Mouse (Mus musculus): ENCODE measurements around the gene Gnaz.
"Not testable (repeated sequence)": the region's sequence is repeated elsewhere in the genome, so short reads cannot be mapped to it uniquely, and the experiment has no call there.

Gnaz gene

GRCm38 (mm10) chr10:75021138-75021537 lies 54.2 kb downstream of the Gnaz start:
- peak; percentile 59; the same call in 1 of the 2 replicates for ATAC-seq (ENCODE audit: insufficient number of reproducible peaks, low FRiP score, low TSS enrichment)

GRCm38 (mm10) chr10:75026491-75026890 lies 59.5 kb downstream of the Gnaz start:
- ATAC-seq (ENCODE audit: insufficient number of reproducible peaks, low FRiP score, low TSS enrichment) = no peak

GRCm38 (mm10) chr10:75028743-75029142 lies 61.8 kb downstream of the Gnaz start:
- ATAC-seq (ENCODE audit: insufficient number of reproducible peaks, low FRiP score, low TSS enrichment) = no peak

GRCm38 (mm10) chr10:75029677-75030076 lies 62.7 kb downstream of the Gnaz start:
- ATAC-seq (ENCODE audit: insufficient number of reproducible peaks, low FRiP score, low TSS enrichment) = no peak

GRCm38 (mm10) chr10:75030234-75030633 lies 63.3 kb downstream of the Gnaz start:
- ATAC-seq (ENCODE audit: insufficient number of reproducible peaks, low FRiP score, low TSS enrichment) = no peak

- ATAC-seq (ENCODE audit: insufficient number of reproducible peaks, low FRiP score, low TSS enrichment) = no peak
Observed at GRCm38 (mm10) chr10:75031345-75032114, 64.6 kb downstream of the Gnaz start.

GRCm38 (mm10) chr10:75032395-75032794 lies 65.4 kb downstream of the Gnaz start, which contains the start of gene Rsph14:
Gene Rsph14, minus strand, starts transcription at chr10:75032586.
- ATAC-seq (ENCODE audit: insufficient number of reproducible peaks, low FRiP score, low TSS enrichment) = peak; percentile 31; the same call in 1 of the 2 replicates

- ATAC-seq (ENCODE audit: insufficient number of reproducible peaks, low FRiP score, low TSS enrichment) = peak; percentile 83
Observed at GRCm38 (mm10) chr10:75036883-75037379, 70.0 kb downstream of the Gnaz start, which contains the start of gene Rab36. Gene Rab36, plus strand, starts transcription at chr10:75037058.

- ATAC-seq (ENCODE audit: insufficient number of reproducible peaks, low FRiP score, low TSS enrichment) = not testable (repeated sequence)
Observed at GRCm38 (mm10) chr10:75042060-75042459, 75.1 kb downstream of the Gnaz start.

GRCm38 (mm10) chr10:75044459-75044858 lies 77.5 kb downstream of the Gnaz start:
- ATAC-seq (ENCODE audit: insufficient number of reproducible peaks, low FRiP score, low TSS enrichment) = no peak

GRCm38 (mm10) chr10:75045831-75046230 lies 78.9 kb downstream of the Gnaz start:
- no peak for ATAC-seq (ENCODE audit: insufficient number of reproducible peaks, low FRiP score, low TSS enrichment)

GRCm38 (mm10) chr10:75048711-75049110 lies 81.7 kb downstream of the Gnaz start:
- ATAC-seq (ENCODE audit: insufficient number of reproducible peaks, low FRiP score, low TSS enrichment) = no peak

- ATAC-seq (ENCODE audit: insufficient number of reproducible peaks, low FRiP score, low TSS enrichment) = no peak
Observed at GRCm38 (mm10) chr10:75051364-75052074, 84.5 kb downstream of the Gnaz start.

- no peak for ATAC-seq (ENCODE audit: insufficient number of reproducible peaks, low FRiP score, low TSS enrichment)
Observed at GRCm38 (mm10) chr10:75052902-75053301, 85.9 kb downstream of the Gnaz start.

GRCm38 (mm10) chr10:75053655-75054054 lies 86.7 kb downstream of the Gnaz start:
- ATAC-seq (ENCODE audit: insufficient number of reproducible peaks, low FRiP score, low TSS enrichment) = no peak

- no peak for ATAC-seq (ENCODE audit: insufficient number of reproducible peaks, low FRiP score, low TSS enrichment)
Observed at GRCm38 (mm10) chr10:75054125-75054524, 87.1 kb downstream of the Gnaz start.

GRCm38 (mm10) chr10:75055672-75056071 lies 88.7 kb downstream of the Gnaz start:
- ATAC-seq (ENCODE audit: insufficient number of reproducible peaks, low FRiP score, low TSS enrichment) = no peak

- no peak for ATAC-seq (ENCODE audit: insufficient number of reproducible peaks, low FRiP score, low TSS enrichment)
Observed at GRCm38 (mm10) chr10:75056255-75056654, 89.3 kb downstream of the Gnaz start.

GRCm38 (mm10) chr10:75058336-75058735 lies 91.4 kb downstream of the Gnaz start:
- ATAC-seq (ENCODE audit: insufficient number of reproducible peaks, low FRiP score, low TSS enrichment) = no peak

GRCm38 (mm10) chr10:75058761-75059395 lies 91.9 kb downstream of the Gnaz start:
- ATAC-seq (ENCODE audit: insufficient number of reproducible peaks, low FRiP score, low TSS enrichment) = no peak

GRCm38 (mm10) chr10:75059396-75059795 lies 92.4 kb downstream of the Gnaz start:
- peak; percentile 61; the same call in 1 of the 2 replicates for ATAC-seq (ENCODE audit: insufficient number of reproducible peaks, low FRiP score, low TSS enrichment)
